Mouse (Mus musculus) midbrain, postnatal 0 days (tissue): Measurements from ENCODE around the gene Creld1. TPM values are rescaled to one million over a fixed set of nuclear protein-coding genes. Genes with fewer than 3 reads are reported as not detected.

Source experiments
- ATAC-seq: fragments of 200-750 bp; cut with Nextera tagmentation; 2 replicates; pipeline ENCODE4 v1.8.0; 2017; ENCODE audit warnings: moderate number of reproducible peaks, mild to moderate bottlenecking, moderate TSS enrichment, moderate library complexity; ENCODE audit not compliant: low FRiP score
- DNase-seq: peaks from one replicate; pipeline ENCODE4 v3.0.0-alpha.2; 2015; ENCODE audit warnings: low spot score
- H3K27ac ChIP-seq: fragments of 300-500 bp; sonication (generic); 2 replicates; pipeline ENCODE4 v1.5.1; 2014; ENCODE audit warnings: low read depth, mild to moderate bottlenecking, low read length, mixed read lengths
- H3K27me3 ChIP-seq: fragments of 300-500 bp; sonication (generic); 2 replicates; pipeline ENCODE4 v1.6.1; 2014; ENCODE audit warnings: low read length, control low read depth, mixed read lengths; ENCODE audit not compliant: insufficient read depth
- H3K36me3 ChIP-seq: fragments of 300-500 bp; sonication (generic); 2 replicates; pipeline ENCODE4 v1.6.1; 2014; ENCODE audit warnings: low read length, control low read depth, mixed read lengths; ENCODE audit not compliant: insufficient read depth
- H3K4me1 ChIP-seq: fragments of 300-500 bp; sonication (generic); 2 replicates; pipeline ENCODE4 v1.6.1; 2014; ENCODE audit warnings: mild to moderate bottlenecking, control low read depth, antibody characterized with exemption, low read length, mixed read lengths; ENCODE audit not compliant: insufficient read depth
- H3K4me2 ChIP-seq: fragments of 300-500 bp; sonication (generic); 2 replicates; pipeline ENCODE4 v1.6.1; 2014; ENCODE audit warnings: low read depth, mild to moderate bottlenecking, low read length, mixed read lengths; ENCODE audit not compliant: poor library complexity, severe bottlenecking
- H3K4me3 ChIP-seq: fragments of 300-500 bp; sonication (generic); 2 replicates; pipeline ENCODE4 v1.5.1; 2014; ENCODE audit warnings: low read depth, mild to moderate bottlenecking, low read length, moderate library complexity
- H3K9ac ChIP-seq: fragments of 300-500 bp; sonication (generic); replicated peaks from 2 replicates; pipeline ENCODE4 v1.6.1; 2014; ENCODE audit warnings: mild to moderate bottlenecking, low read length, moderate library complexity, mixed read lengths; ENCODE audit not compliant: poor library complexity, severe bottlenecking
- H3K9me3 ChIP-seq: fragments of 300-500 bp; sonication (generic); 2 replicates; pipeline ENCODE4 v1.6.1; 2016; ENCODE audit warnings: low read length, control low read depth
- CTCF ChIP-seq: IDR thresholded peaks from 2 replicates; pipeline ENCODE4 v1.5.1; 2016; ENCODE audit warnings: antibody characterized with exemption, mild to moderate bottlenecking
- WGBS: fragments of 180-500 bp; shearing (Covaris S2); extraction: QIAGEN DNeasy Blood & Tissue Kit; methylation state at CpG from one replicate; pipeline ENCODE4 v1.1.7; 2014; 5-methylcytosine and 5-hydroxymethylcytosine counted together
- polyA plus RNA-seq: library from polyadenylated mRNA; unstranded; fragments of >200 nt; fragmentation: Nextera tagmentation; extraction: Ambion mirVana; gene quantifications from 2 replicates; pipeline ENCODE4 v1.2.1, GENCODE M21; 2015
- total RNA-seq: library from RNA; depleted of rRNA; stranded (reverse); fragments of >200 nt; gene quantifications from 2 replicates; pipeline ENCODE4 v1.2.3, GENCODE M21; 2014

Gene Creld1
- total and polyA plus RNA-seq, 2 experiments from 2014 or later: 43.0 to 56.6 TPM

DNA sequence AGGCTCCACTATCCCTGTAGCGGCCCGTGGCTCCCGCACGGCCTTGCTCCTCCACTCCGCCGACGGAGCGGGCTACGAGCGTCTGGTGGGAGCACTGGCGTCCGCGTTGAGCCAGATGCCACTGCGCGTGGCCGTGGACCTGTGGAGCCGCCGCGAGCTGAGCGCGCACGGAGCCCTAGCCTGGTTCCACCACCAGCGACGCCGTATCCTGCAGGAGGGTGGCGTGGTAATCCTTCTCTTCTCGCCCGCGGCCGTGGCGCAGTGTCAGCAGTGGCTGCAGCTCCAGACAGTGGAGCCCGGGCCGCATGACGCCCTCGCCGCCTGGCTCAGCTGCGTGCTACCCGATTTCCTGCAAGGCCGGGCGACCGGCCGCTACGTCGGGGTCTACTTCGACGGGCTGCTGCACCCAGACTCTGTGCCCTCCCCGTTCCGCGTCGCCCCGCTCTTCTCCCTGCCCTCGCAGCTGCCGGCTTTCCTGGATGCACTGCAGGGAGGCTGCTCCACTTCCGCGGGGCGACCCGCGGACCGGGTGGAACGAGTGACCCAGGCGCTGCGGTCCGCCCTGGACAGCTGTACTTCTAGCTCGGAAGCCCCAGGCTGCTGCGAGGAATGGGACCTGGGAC is 509 bp upstream of the Creld1 start:
- WGBS: under 1% methylated on average over 65 of the region's 65 CpGs
- peak overlapping the region; percentile 89 for H3K4me2 ChIP-seq
- DNase-seq (peak; percentile 46), ATAC-seq (peak; percentile 70)
- no peaks in the 10 kb centered on the region for H3K9me3 ChIP-seq
- H3K27me3 ChIP-seq: no peaks in the 10 kb centered on the region
- H3K27ac ChIP-seq: peak overlapping the region; percentile 91
- peaks cover 4% of the 10 kb centered on the region for H3K36me3 ChIP-seq
- TF ChIP-seq CTCF: peak; percentile 47
- H3K4me3 ChIP-seq: peak overlapping the region; percentile 63
- peaks cover 10% of the 10 kb centered on the region; the same call in 1 of the 2 replicates for H3K4me1 ChIP-seq
- peak overlapping the region; percentile 89 for H3K9ac ChIP-seq

DNA sequence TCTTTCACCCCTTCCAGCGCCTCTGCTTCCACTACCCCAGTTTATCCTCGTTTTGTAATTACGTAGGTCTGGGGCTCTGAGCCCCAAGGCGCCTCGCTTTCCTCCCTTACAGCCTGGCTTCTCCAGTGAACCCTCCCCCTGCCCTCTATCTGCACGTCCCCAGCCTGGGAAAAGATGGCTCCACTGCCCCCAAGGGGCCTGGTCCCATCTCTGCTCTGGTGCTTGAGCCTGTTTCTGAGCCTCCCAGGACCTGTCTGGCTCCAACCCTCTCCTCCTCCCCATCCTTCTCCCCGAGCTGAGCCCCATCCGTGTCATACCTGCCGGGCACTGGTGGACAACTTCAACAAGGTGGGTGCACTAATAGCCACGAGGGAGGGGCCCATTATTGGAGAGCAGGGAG is 632 bp downstream of the Creld1 start:
- WGBS: 7% methylated on average over 10 of the region's 10 CpGs
- peak overlapping the region; percentile 89 for H3K4me2 ChIP-seq
- no peaks in the 10 kb centered on the region for H3K27me3 ChIP-seq
- H3K27ac ChIP-seq: peak overlapping the region; percentile 91
- H3K9ac ChIP-seq: peak overlapping the region; percentile 89
- peaks cover 10% of the 10 kb centered on the region; the same call in 1 of the 2 replicates for H3K4me1 ChIP-seq
- DNase-seq (peak; percentile 54), ATAC-seq (peak; percentile 45)
- H3K4me3 ChIP-seq: peak overlapping the region; percentile 63
- peak; percentile 49 for TF ChIP-seq CTCF
- H3K9me3 ChIP-seq: no peaks in the 10 kb centered on the region
- peaks cover 15% of the 10 kb centered on the region for H3K36me3 ChIP-seq

DNA sequence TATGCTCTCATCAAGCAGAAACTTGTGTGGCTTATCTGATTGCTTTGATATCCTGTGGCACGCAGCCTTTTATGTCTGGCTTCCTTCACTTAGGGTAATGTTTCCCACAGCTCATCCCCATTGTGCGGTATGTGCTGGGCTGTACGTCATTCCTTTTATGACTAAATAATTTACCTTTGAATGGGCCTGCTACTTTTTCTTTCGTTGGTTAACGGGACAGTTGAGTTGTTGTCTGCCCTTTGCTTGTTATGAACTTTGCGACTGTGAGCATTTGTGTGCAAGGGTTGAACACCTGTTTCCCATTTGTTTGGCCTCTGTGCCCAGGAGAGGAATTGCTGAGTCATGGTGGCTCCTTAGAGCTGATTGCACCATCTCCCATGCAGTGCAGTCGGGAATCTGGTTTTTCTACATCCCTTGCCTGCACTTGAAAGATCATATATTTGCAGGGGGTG is 4.1 kb downstream of the Creld1 start:
- peaks cover 10% of the 10 kb centered on the region; the same call in 1 of the 2 replicates for H3K4me1 ChIP-seq
- H3K27me3 ChIP-seq: no peaks in the 10 kb centered on the region
- no peaks in the 10 kb centered on the region for H3K9me3 ChIP-seq
- H3K4me3 ChIP-seq: no peak overlapping the region
- TF ChIP-seq CTCF: no peak
- 58% methylated on average over 7 of the region's 7 CpGs for WGBS
- no peak overlapping the region for H3K4me2 ChIP-seq
- H3K36me3 ChIP-seq: peaks cover 35% of the 10 kb centered on the region
- no peak for DNase-seq
- H3K9ac ChIP-seq: no peak overlapping the region
- ATAC-seq: no peak
- no peak overlapping the region for H3K27ac ChIP-seq

DNA sequence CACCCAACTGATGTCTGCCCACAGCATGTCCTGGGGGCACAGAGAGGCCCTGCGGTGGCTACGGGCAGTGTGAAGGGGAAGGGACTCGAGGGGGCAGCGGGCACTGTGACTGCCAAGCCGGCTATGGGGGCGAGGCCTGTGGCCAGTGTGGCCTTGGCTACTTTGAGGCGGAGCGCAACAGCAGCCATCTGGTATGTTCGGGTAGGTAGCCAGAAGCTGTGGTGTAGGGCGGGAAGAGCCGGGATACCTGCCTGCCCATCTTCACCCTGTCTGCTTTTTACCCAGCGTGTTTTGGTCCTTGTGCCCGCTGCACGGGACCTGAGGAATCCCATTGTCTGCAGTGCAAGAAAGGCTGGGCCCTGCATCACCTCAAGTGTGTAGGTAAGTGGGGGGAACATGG is 6.3 kb downstream of the Creld1 start:
- peaks cover 36% of the 10 kb centered on the region for H3K36me3 ChIP-seq

DNA sequence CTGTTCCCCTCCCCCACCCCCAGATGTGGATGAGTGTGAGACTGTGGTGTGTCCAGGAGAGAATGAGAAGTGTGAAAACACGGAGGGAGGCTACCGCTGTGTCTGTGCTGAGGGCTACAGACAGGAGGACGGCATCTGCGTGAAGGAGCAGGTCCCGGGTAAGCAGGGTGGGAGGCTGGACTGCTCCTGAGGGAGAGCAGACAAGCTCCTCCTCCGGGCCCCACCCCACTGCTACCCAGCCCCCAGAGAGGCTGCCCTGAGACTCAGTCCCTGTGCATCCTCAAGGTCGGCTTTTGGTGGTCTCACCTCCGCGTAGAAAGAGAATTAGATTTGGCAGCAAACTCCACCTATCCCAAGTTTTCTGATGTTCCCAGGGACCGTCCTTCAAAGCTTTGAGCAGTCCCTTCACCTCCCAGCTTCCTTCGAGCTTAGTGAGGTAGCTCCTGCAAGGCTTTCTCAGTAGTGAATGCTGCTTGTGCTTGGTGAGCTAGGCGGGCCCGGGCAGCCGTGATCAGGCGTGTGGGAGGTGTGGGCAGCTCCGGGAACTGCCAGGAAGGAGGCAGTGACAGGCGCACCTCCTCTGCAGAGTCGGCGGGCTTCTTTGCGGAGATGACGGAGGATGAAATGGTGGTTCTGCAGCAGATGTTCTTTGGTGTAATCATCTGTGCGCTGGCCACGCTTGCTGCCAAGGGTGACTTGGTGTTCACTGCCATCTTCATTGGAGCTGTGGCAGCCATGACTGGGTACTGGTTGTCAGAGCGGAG is 9.2 kb downstream of the Creld1 start:
- H3K9ac ChIP-seq: no peak overlapping the region
- no peaks in the 10 kb centered on the region for H3K4me1 ChIP-seq
- 78% methylated on average over 24 of the region's 24 CpGs for WGBS
- H3K27me3 ChIP-seq: no peaks in the 10 kb centered on the region
- H3K4me3 ChIP-seq: no peak overlapping the region
- no peak for DNase-seq
- H3K9me3 ChIP-seq: no peaks in the 10 kb centered on the region
- ATAC-seq: no peak
- no peak overlapping the region for H3K27ac ChIP-seq
- peaks cover 43% of the 10 kb centered on the region for H3K36me3 ChIP-seq
- H3K4me2 ChIP-seq: no peak overlapping the region
- TF ChIP-seq CTCF: no peak

More for the DNA sequence above, 6.3 kb downstream of the Creld1 start:
- Histone ChIP-seq H3K27ac (no peak overlapping the region), H3K4me2 (no peak overlapping the region), H3K4me1 (peaks cover 5% of the 10 kb centered on the region; the same call in 1 of the 2 replicates), H3K9ac (no peak overlapping the region), H3K4me3 (no peak overlapping the region), H3K27me3 (no peaks in the 10 kb centered on the region), H3K9me3 (no peaks in the 10 kb centered on the region)
- TF ChIP-seq CTCF: no peak
- ATAC-seq (no peak), DNase-seq (no peak)
- 96% methylated on average over 14 of the region's 14 CpGs for WGBS
